Mouse (Mus musculus): ENCODE measurements around the gene Hsd17b2. TPM values are rescaled to one million over a fixed set of nuclear protein-coding genes. Genes with fewer than 3 reads are reported as not detected.

Gene Hsd17b2
- total RNA-seq (2021): not detected

DNA sequence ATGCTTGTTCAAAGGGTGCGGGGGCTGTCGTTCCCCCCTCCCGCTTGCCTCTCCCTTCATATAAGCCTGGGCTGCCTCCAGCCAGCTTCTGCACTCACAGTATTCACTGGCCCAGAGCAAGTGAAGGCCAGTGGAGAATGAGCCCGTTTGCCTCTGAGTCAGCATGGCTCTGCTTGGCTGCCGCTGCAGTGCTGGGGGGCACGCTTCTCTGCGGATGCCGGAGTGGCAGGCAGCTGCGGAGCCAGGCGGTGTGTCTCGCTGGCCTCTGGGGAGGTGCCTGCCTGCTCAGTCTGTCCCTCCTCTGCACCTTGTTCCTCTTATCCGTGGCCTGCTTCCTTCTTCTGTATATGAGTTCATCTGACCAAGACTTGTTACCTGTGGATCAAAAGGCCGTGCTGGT lies at the start of gene Hsd17b2:
TSS of gene Hsd17b2 (plus strand) at position 46 of the 400 bp plus-strand sequence.
- intact Hi-C loops (cut with DNase I): no loop called here
- no peak for DNase-seq (ENCODE audit: low spot score)

DNA sequence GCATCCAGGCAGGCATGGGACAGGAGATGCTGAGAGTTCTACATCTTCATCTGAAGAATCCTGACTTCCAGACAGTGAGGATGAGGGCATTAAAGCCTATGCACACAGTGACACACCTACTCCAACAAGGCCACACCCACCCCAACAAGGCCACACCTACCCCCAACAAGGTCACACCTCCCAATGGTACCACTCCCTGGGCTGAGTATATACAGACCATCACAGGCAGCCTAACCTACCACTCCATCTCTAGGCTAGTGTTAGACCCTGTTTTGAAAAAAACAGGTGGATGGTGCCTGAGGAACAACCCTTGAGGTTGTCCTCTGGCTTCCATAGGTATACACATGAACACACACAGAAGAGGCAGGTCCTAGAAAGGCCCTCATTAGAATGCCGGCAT lies 49.4 kb upstream of the Hsd17b2 start:
- DNase-seq (ENCODE audit: low spot score): no peak
- intact Hi-C loops (cut with DNase I): no loop called here

DNA sequence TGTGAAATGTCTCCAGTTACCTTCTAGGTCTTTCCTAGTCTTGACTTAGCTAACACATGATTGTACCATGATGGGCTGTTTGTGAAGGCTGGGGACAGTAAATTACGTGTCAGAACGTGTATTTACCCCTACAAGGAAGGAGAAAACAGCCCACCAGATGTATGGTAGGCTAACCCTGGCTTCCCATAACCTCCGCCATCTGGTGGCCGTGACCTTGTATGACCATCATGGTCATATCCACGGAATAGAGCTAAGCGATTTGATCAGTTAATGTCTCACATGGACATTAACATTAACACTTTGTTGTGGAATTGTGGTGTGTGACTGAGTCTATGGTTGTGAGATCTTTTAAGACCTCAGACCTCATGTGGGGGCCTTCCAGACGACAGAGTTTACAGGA lies 42.7 kb upstream of the Hsd17b2 start:
- DNase-seq (ENCODE audit: low spot score): no peak
- intact Hi-C loops (cut with DNase I): no loop called here

DNA sequence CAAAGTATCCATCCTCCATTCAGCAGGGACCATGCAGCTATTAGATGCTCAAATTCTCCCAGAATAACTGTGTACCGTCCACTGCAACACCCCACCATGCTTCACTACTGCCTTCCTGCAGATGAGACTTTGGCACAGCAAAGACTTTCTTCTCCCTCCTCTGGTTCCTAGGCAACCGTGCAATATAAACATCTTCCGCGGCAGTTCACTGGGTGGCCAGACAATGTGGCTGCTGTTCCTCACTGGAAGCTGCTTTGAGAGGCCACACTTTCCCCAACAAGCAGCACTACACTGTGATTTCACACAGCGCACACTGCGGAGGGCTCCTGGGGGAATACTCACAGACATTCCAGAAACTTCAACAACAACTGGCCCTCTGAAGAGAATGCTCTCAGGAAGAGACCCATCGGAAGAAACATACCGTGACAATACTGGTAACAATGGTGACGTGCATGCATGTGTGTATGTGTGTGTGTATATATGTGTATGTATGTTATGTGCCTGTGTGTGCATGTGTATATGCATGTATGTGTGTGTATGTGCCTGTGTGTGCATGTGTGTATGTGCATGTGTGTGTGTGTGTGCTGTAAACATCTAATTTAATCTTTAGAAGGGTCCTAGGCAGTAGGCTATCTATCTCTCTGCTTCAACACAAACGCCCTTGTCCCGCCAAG lies 41.2 kb upstream of the Hsd17b2 start:
- intact Hi-C loops (cut with DNase I): no loop called here
- DNase-seq (ENCODE audit: low spot score): no peak

DNA sequence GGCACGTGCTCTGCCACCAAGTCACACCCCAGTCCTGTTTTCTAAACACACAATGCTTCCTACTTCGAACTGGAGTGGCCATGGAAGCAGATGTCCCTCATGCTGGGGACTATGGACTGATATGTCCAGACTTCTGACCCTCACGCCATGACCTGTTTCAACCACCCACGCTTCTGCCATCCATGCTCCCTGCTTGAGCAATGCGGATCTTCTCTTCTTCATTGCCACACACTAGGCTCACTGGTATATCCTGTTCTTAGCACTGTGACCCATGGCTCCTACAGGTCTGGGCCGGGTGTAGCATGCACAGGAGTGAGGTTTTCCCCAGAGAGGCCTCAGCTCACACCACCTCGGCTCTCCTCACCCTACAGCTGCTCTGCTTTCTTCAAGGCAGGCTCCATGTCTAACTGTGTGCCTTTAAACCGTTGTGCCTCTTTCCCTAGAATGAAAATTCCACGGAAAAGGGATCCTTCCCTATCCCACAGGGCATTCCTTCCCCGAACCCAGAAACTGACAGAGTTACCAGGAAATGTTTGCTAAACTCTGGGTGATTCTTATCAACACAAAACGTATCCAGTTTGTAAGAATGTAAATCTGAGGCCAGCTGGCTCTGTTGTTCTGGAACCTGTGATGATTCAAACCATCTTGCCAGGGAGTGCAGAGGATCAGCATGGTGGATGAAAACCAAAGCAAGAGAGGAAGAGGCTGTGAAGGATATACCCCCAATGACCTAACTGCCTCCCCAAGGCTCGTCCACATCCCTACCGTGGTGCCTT lies 34.2 kb upstream of the Hsd17b2 start:
- intact Hi-C loops (cut with DNase I): no loop called here
- DNase-seq (ENCODE audit: low spot score): no peak

DNA sequence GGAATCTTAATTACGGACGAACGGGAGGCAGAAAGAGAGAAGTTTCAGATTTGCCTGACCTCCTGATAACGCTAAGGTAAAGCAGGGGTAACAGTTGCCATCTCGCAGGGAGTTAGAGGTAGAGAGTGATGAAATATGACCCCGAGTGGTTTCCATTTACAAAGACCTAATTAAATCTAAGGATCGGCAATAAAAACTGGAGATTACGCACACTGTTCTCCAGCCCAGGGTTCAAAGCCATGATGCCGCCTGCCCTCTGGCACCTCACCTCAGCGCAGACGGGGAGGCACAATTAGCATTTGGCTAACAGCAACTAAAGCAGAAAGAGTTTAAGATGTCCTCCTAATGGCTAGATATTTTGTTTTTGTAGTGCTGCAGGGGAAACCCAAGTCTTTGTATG lies 31.2 kb upstream of the Hsd17b2 start:
- no peak for DNase-seq (ENCODE audit: low spot score)
- intact Hi-C loops (cut with DNase I): no loop called here

DNA sequence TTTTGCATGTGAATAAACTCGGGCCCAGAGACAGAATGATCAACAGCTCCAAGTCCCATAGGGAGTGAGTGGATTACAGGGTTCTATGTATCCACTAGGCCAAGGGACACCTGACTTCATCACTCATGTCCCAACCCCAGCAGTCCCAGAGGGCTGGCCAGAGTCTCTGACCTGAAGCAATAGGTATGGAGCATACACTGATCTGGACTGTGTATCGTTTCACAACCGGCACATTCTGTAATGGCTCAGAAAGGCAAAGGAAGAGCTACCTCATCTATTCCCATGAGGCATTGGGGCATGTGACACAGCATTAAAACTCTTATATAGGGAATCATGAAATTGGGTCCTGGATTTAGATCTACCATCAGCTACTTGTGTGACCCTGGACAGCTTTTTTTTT lies 29.1 kb upstream of the Hsd17b2 start:
- intact Hi-C loops (cut with DNase I): no loop called here
- DNase-seq (ENCODE audit: low spot score): no peak

DNA sequence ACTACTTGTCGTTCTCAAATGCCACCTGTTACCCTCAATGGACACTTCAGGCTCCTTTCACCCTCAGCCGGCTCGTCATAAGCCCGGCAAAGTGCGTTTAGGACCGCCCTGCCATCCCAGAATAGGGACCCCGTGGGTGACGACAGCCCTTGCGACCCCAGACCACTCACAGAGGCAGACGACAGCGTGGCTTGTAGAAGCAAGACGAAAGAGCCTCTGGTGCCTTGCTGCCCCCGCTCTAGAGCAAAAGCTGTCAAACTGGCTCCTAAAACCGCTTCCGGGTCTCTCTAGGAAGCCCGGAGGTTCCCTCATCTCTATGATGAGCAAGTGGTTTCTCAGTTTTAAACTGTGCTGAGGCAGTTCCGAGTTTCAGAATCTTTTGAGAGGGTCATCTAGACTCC lies 28.3 kb upstream of the Hsd17b2 start, which contains the start of gene Sdr42e1:
TSS of gene Sdr42e1 (minus strand) at position 260 of the 401 bp plus-strand sequence.
- no peak for DNase-seq (ENCODE audit: low spot score)
- intact Hi-C loops (cut with DNase I): no loop called here

DNA sequence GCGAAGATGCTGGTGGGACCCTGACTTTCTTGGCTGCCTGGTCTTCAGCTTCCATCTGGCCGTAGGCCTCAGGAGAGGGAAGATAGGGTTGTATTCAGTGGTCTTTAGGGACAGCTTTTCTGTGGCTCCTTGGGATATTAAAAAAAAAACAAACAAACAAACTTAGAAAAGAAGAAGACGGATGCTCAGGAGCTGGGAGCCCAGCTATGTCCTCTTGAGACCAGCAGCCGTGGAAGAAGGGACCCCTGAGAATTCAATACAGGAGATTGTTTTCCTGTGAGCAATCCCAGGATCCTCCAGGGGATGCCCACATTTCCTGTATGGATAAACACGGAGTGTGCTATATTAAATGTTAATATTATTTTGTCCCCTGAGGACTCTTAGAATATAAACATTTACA lies 26.5 kb upstream of the Hsd17b2 start:
- no peak for DNase-seq (ENCODE audit: low spot score)
- intact Hi-C loops (cut with DNase I): no loop called here

DNA sequence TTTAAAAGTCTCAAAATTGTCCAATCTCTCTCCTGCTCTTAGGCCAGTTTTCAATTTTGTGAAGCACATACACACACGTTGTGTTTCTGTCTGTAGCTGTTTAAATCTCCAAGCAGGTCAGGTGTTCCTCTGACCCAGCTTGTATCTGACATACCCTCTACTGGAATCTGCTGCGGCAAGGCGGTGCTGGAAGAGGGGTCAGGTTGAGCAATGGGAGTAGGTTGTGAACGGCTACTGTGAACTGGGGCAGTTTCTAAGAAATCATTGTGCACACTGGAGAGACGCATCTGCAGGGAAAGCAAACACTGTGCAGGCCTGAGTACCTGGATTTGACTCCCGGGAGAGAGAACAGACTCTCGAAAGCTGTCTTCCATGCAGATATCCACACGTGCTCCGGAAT lies 25.2 kb upstream of the Hsd17b2 start:
- DNase-seq (ENCODE audit: low spot score): no peak
- intact Hi-C loops (cut with DNase I): no loop called here

DNA sequence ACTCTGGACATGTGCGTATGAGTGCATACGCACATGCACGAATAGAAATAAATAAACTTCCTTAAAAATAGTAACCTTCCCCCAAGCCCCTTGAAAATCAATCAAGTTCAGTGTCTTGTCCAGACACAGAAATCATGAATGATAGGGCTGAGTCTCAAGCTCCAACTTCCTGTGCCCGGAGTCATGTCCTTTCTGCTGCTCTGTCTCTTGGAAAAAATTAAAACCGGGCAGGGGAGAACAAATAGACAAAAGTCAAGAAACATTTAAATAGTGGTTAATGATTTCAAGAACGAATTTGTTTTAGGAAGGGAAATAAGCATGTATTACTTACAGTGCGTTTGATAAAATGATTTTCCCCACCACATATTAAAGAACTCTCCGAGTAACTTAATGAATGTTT lies 24.7 kb upstream of the Hsd17b2 start:
- DNase-seq (ENCODE audit: low spot score): no peak
- intact Hi-C loops (cut with DNase I): no loop called here

DNA sequence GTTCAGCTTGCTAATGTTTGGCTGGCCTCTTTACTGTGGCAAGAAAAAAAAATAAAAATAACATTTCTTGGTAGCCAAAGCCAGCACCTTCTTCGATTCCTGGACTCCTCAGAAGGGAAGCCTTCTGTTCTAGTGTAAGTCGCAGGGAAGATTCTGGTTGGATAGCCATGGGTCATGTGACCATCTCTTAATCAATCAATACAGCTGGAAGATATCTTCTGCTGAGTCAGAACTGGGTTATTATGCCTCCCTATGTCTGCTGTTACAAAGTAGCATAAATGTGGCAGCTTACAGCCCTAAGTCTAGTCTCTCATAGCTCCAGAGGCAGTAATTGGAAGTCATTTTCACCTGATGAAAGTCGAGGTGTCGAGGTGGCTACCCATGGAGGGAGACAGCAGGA lies 23.1 kb upstream of the Hsd17b2 start:
- DNase-seq (ENCODE audit: low spot score): no peak
- intact Hi-C loops (cut with DNase I): no loop called here

DNA sequence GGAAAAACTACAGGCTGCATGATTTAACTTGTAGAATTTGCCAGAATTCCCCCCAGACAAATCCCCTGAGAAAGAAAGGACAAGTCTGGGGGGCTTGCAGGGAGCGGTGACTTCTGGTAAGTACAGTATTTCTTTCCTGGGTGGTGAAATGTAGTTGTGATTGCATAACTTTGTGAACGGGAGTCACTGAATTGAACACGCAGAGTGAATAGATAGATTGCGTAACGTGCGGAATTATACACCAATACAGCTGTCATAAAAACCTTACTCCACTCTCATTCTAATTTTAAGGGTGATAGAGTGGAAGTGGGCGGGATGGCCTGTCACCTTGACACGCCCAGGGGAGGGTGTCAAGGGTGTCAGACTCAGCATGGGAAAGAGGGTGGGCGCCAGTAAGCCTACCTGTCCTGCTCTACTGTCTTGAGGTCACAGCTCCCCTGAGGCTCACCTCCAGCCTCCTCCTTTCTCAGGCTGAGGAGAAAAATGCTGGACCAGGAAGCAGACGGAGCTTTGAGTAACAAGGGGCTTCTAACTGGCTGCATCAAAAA lies 17.7 kb upstream of the Hsd17b2 start:
- intact Hi-C loops (cut with DNase I): no loop called here
- DNase-seq (ENCODE audit: low spot score): no peak

DNA sequence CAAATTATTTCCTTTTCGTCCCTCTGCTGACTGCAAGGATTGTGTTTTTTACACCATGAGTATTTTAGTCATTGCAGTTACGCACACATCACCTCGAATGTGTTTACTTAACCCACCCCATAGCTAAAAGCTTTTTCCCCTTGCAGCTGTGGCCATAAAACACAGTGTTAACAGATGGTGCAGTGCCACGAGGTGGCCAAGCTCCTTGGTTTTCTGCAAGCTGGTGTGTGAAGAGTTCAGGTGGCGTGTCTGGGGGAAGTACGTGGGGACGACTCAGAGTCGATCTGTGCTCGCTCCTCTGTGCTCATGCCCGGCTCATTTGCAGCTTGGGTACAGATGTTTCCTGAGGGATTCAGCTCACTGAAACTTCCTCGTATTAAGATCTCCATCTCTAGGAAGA lies 17.2 kb upstream of the Hsd17b2 start:
- intact Hi-C loops (cut with DNase I): no loop called here
- DNase-seq (ENCODE audit: low spot score): no peak

DNA sequence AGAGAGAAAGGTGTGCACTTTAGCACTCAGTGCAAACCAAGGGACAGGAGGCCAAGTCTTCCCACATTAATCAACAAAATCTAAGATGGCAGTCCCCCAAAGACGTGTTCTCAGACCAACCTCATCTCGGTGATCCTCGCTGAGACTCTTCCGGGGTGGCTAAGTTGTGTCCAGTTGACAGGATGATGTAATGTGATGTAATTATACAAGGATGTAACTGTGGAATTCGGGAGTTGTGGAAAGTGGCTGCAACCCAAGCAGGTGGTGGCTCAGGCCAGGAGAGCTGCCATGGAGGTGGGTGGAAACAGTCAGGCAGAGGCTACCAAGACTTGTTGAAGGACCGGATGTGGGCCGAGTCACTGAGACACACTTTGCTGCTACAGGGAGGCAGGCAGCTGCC lies 13.8 kb upstream of the Hsd17b2 start:
- intact Hi-C loops (cut with DNase I): no loop called here

DNA sequence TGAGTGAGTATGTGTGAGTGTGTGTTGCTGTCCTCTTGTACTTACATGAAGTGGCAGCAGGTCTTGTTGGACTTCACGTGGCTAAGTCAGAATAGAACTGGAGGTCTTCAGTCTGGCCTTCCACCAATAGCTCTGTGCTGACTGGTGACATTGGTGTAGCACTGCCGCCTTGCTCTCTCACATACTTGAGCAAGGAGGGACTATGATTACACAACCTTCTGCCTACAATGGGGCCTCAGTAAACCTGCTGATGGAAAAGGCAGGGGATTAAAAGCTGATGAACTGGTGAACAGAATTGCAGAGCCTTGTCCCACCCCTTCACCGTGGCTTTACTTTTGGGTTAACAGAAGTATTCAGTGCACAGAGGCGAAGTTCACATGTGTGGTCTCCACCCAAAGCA lies 9.6 kb upstream of the Hsd17b2 start:
- no peak for DNase-seq (ENCODE audit: low spot score)
- intact Hi-C loops (cut with DNase I): no loop called here

More for the DNA sequence above, 13.8 kb upstream of the Hsd17b2 start:
- DNase-seq (ENCODE audit: low spot score): no peak

DNA sequence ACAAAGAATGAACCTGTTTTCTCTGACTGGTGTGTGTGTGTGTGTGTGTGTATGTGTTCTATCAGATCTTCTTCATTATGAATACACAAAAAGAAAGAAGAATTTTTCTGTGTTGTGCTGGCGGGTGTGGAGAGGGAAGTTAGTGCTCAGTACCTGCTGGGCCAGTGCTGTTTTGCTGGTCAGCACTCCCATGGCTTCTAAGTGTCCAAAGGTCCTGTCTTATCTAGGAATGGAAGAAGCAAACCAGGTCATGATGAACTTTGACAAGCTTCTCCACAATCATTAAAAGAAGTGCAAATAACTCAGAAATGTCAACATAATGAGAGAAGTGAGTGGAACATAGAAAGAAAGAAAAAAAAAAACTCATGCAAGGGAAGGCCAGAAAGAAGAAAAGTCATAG lies 6.1 kb upstream of the Hsd17b2 start:
- intact Hi-C loops (cut with DNase I): loop anchor here (5.0 kb wide), 1 partner anchor 167 kb away; no protein-coding TSS in a partner anchor
- no peak for DNase-seq (ENCODE audit: low spot score)

DNA sequence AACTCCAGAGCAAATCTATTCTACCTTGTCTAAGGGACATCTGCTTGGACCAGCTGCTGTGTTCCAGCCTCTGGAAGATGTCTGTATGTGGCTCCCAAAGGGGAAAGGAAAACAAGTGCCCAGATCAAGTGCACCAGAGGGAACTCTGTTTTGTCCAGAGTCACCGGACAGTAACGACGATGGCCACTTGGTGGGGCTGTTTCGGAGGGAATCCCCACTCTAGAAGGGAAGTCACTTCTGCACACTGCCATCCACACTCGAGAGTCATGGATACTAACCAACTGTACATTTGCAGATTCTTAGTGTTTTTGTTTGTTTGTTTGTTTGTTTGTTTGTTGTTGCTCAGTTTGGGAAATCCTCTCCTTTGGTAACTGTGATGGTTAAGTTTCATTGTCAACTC lies 4.5 kb upstream of the Hsd17b2 start:
- intact Hi-C loops (cut with DNase I): loop anchor here (5.0 kb wide), 1 partner anchor 165 kb away; no protein-coding TSS in a partner anchor
- DNase-seq (ENCODE audit: low spot score): no peak

DNA sequence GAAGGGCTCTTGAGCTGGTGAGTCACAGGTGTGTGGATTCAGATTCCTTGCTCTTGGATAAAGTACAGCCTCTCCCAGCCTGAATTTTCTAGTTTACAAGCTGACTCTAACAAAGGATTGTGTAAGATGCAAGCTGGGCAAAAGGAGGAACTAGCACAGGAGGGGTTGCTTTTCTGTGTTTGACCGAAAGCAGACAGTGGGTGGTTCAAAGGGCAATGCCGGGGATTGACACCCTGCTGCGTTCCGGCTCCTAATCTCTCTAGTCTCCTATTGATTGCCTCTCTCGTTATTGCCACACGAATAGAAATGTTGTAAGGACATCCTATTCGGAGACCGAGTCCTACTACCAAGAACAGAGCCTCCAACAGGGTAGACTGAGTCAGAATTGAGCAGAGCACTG lies 1.0 kb upstream of the Hsd17b2 start:
- no peak for DNase-seq (ENCODE audit: low spot score)
- intact Hi-C loops (cut with DNase I): no loop called here

DNA sequence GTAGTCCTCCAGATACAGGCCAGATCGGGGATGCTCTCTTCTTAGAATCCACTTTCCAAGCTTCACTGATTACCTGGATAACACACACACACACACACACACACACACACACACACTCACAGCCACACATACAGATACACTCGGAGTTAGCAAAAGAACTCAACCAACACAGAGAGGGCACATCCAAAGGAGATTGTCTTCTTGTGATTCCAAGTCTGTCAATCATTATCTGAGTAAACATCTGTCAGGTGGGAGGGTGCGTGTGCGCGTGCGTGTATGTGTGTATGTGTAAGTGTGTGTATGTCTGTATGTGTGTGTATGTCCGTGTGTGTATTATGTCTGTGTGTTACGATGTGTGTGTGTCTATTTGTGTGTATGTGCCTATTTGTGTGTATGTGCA lies 458 bp upstream of the Hsd17b2 start:
- no peak for DNase-seq (ENCODE audit: low spot score)
- intact Hi-C loops (cut with DNase I): no loop called here

DNA sequence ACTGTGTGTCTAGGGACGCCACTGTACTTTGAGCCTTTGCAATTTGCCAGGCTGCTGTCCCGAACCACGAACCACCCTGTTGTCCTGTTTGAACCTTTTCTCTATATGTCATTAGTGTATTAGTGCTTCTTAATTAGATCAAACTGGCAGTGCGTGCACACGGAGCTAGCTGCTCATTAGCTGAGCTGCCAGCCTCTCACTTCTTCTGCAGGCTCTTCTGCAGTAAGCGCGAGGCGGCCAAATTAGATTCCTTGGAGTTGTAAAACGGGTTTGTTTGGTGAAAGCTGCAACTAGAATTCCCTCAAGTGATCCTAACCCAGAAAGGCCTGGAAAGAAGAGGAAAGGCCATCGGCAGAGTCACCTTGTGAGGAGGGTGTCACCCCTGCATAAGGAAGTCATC lies 997 bp downstream of the Hsd17b2 start:
- no peak for DNase-seq (ENCODE audit: low spot score)
- intact Hi-C loops (cut with DNase I): no loop called here
